Mouse (Mus musculus) forebrain, embryonic 11.5 days (tissue): ENCODE results near the gene Rftn2. TPM values are rescaled to one million over a fixed set of nuclear protein-coding genes. Genes with fewer than 3 reads are reported as not detected.

Experiments used
- ATAC-seq: fragments of 200-750 bp; cut with Nextera tagmentation; replicated peaks from 2 replicates; pipeline ENCODE4 v1.8.0; 2017; ENCODE audit warnings: moderate TSS enrichment; ENCODE audit not compliant: low FRiP score
- DNase-seq: peaks from one replicate; pipeline ENCODE4 v3.0.0-alpha.2; 2017; ENCODE audit warnings: low spot score
- H3K27ac ChIP-seq: fragments of 300-500 bp; sonication (generic); 2 replicates; pipeline ENCODE4 v1.5.1; 2014; ENCODE audit warnings: low read depth, low read length
- H3K27me3 ChIP-seq: fragments of 300-500 bp; sonication (generic); 2 replicates; pipeline ENCODE4 v1.6.1; 2014; ENCODE audit warnings: mild to moderate bottlenecking, low read length, mixed read lengths; ENCODE audit not compliant: control insufficient read depth, insufficient read depth
- H3K36me3 ChIP-seq: fragments of 300-500 bp; sonication (generic); 2 replicates; pipeline ENCODE4 v1.6.1; 2014; ENCODE audit warnings: mild to moderate bottlenecking, low read length, moderate library complexity, mixed read lengths; ENCODE audit not compliant: control insufficient read depth, insufficient read depth
- H3K4me1 ChIP-seq: fragments of 300-500 bp; sonication (generic); replicated peaks from 2 replicates; pipeline ENCODE4 v1.6.1; 2014; ENCODE audit warnings: low read length, mixed read lengths; ENCODE audit not compliant: control insufficient read depth, insufficient read depth
- H3K4me2 ChIP-seq: fragments of 300-500 bp; sonication (generic); 2 replicates; pipeline ENCODE4 v1.6.1; 2014; ENCODE audit warnings: low read depth, mild to moderate bottlenecking, low read length, moderate library complexity, mixed read lengths; ENCODE audit not compliant: severe bottlenecking
- H3K4me3 ChIP-seq: fragments of 300-500 bp; sonication (generic); 2 replicates; pipeline ENCODE4 v1.5.1; 2014; ENCODE audit warnings: low read depth, low read length
- H3K9ac ChIP-seq: fragments of 300-500 bp; sonication (generic); 2 replicates; pipeline ENCODE4 v1.6.1; 2014; ENCODE audit warnings: low read length
- H3K9me3 ChIP-seq: fragments of 300-500 bp; sonication (generic); 2 replicates; pipeline ENCODE4 v1.6.1; 2016; ENCODE audit warnings: low read length, mixed read lengths; ENCODE audit not compliant: control insufficient read depth
- WGBS: fragments of 180-500 bp; shearing (Covaris S2); extraction: QIAGEN DNeasy Blood & Tissue Kit; methylation state at CpG from one replicate; pipeline ENCODE4 v1.1.7; 2014; 5-methylcytosine and 5-hydroxymethylcytosine counted together
- polyA plus RNA-seq: library from polyadenylated mRNA; unstranded; fragments of >200 nt; fragmentation: Nextera tagmentation; extraction: Ambion mirVana; gene quantifications from 2 replicates; pipeline ENCODE4 v1.2.1, GENCODE M21; 2014

The Rftn2 gene
- polyA plus RNA-seq, 1 experiment from 2014 or later, result 8.2 TPM

DNA sequence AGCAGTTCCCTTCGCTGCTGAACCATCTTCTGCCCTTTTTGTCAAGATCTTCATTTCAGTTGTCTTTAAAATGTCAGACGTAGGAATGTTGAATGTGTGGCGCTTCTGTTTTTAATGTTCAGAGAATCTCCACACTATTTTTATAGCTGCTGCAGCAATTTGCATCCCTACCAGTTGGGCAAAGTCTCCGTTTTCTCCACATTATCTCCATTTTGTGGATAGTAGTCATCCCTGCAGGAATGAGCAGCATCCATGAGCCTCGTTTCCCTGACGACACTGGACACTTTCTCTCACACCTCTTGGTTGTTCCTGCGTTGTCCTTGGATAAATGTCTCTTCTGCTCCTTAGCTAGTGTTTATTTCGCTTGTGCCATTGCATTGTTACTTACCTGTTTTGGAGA, 67.8 kb downstream of the Rftn2 start:
- no peaks in the 10 kb centered on the region for H3K4me1 ChIP-seq
- H3K4me3 ChIP-seq, result no peak overlapping the region
- no peaks in the 10 kb centered on the region for H3K9me3 ChIP-seq
- no peaks in the 10 kb centered on the region for H3K27me3 ChIP-seq
- H3K4me2 ChIP-seq, result no peak overlapping the region
- H3K27ac ChIP-seq, result no peak overlapping the region
- no peak overlapping the region for H3K9ac ChIP-seq
- DNase-seq, result no peak
- no peak for ATAC-seq
- WGBS, result 91% methylated on average over 8 of the region's 8 CpGs
- no peaks in the 10 kb centered on the region; the same call in 1 of the 2 replicates for H3K36me3 ChIP-seq

GRCm38 (mm10) chr1:55158211-55158610, 68.4 kb downstream of the Rftn2 start:
- Histone ChIP-seq H3K27ac (no peak overlapping the region), H3K4me1 (no peaks in the 10 kb centered on the region), H3K36me3 (no peaks in the 10 kb centered on the region; the same call in 1 of the 2 replicates), H3K4me2 (no peak overlapping the region), H3K9me3 (no peaks in the 10 kb centered on the region), H3K9ac (no peak overlapping the region), H3K27me3 (no peaks in the 10 kb centered on the region), H3K4me3 (no peak overlapping the region)
- ATAC-seq (no peak), DNase-seq (no peak)
- WGBS, result 93% methylated on average over 3 of the region's 3 CpGs

DNA sequence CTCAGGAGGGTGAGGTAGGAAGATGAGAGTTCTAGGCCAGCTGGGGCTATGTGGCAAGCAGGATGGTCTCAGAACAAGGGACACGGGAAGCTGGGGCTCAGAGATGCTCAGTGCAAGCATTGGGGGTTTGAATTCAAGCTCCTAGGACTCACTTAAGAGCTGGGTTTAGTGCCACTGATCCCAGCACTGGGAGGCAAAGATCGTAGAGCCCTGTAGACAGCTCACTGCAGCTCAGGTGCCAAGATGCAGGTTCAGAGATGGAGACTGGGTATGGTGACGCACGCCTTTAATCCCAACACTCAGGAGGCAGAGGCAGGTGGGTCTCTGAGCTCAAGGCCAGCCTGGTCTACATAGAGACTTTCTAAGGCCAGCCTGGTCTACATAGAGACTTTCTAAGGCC, 69.3 kb downstream of the Rftn2 start:
- no peaks in the 10 kb centered on the region for H3K27me3 ChIP-seq
- ATAC-seq (no peak), DNase-seq (no peak)
- H3K4me3 ChIP-seq, result no peak overlapping the region
- H3K36me3 ChIP-seq, result no peaks in the 10 kb centered on the region; the same call in 1 of the 2 replicates
- H3K9me3 ChIP-seq, result no peaks in the 10 kb centered on the region
- 96% methylated on average over 4 of the region's 4 CpGs for WGBS
- H3K9ac ChIP-seq, result no peak overlapping the region
- H3K4me2 ChIP-seq, result no peak overlapping the region
- no peaks in the 10 kb centered on the region for H3K4me1 ChIP-seq
- no peak overlapping the region for H3K27ac ChIP-seq

DNA sequence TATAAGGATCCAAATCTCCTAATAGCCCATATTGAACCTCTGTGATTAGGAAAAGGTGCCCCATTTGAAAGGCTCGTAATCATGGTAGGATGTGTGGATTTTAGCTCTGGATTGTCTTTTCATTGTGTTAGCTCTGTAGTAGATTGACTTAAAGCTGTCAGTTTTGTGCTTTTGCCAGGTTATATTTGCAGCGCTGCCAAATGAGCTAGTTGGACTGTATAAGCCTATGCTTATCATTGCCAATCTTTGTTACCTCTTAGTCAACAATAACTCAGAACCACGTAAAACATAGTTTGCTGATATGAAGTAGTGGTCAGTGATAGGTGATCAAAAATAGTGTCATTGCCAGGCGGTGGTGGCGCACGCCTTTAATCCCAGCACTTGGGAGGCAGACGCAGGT, 81.0 kb downstream of the Rftn2 start:
- ATAC-seq, result no peak
- H3K9me3 ChIP-seq, result no peaks in the 10 kb centered on the region
- WGBS, result 98% methylated on average over 7 of the region's 7 CpGs
- no peaks in the 10 kb centered on the region for H3K27me3 ChIP-seq
- H3K9ac ChIP-seq, result no peak overlapping the region
- no peaks in the 10 kb centered on the region for H3K4me1 ChIP-seq
- no peaks in the 10 kb centered on the region; the same call in 1 of the 2 replicates for H3K36me3 ChIP-seq
- H3K27ac ChIP-seq, result no peak overlapping the region
- no peak overlapping the region for H3K4me2 ChIP-seq
- no peak for DNase-seq
- no peak overlapping the region for H3K4me3 ChIP-seq

- no peak for DNase-seq
- Histone ChIP-seq H3K4me1 (no peaks in the 10 kb centered on the region), H3K4me3 (no peak overlapping the region), H3K9me3 (no peaks in the 10 kb centered on the region), H3K4me2 (no peak overlapping the region), H3K9ac (no peak overlapping the region), H3K27me3 (no peaks in the 10 kb centered on the region), H3K27ac (no peak overlapping the region), H3K36me3 (no peaks in the 10 kb centered on the region; the same call in 1 of the 2 replicates)
- ATAC-seq, result no peak
- WGBS, result 93% methylated on average over 4 of the region's 4 CpGs
These were observed 82.2 kb downstream of the Rftn2 start for GRCm38 (mm10) chr1:55144338-55144737.

- DNase-seq (no peak), ATAC-seq (no peak)
- no peak overlapping the region for H3K27ac ChIP-seq
- no peak overlapping the region for H3K9ac ChIP-seq
- no peaks in the 10 kb centered on the region; the same call in 1 of the 2 replicates for H3K36me3 ChIP-seq
- H3K27me3 ChIP-seq, result no peaks in the 10 kb centered on the region
- H3K4me1 ChIP-seq, result 0 out of 2 replicates have a peak, but pooled peaks cover 3% of the 10 kb centered on the region
- no peaks in the 10 kb centered on the region for H3K9me3 ChIP-seq
- 97% methylated on average over 1 of the region's 1 CpGs for WGBS
- H3K4me2 ChIP-seq, result no peak overlapping the region
- no peak overlapping the region for H3K4me3 ChIP-seq
These were observed 90.7 kb downstream of the Rftn2 start for GRCm38 (mm10) chr1:55135846-55136245.

DNA sequence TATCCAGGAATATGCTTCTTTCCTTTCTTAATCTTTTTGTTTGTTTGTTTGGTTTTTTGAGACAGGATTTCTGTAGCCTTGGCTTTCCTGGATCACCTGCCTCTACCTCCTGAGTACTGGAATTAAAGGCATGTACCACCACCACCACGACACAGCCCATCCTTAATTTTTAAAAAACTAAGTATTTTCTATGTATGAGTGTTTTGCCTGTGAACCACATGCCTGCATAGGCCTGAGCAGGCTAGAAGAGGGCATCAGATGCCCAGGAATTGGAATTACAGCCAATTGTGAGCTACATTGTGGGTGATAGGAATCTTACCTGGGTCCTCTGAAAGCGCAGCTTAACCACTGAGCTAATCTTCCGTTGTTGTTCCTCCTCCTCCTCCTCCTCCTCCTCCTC, 92.3 kb downstream of the Rftn2 start:
- no peaks in the 10 kb centered on the region for H3K36me3 ChIP-seq
- WGBS, result 90% methylated on average over 3 of the region's 3 CpGs
- no peak overlapping the region for H3K27ac ChIP-seq
- H3K4me1 ChIP-seq, result 0 out of 2 replicates have a peak, but pooled peaks cover 3% of the 10 kb centered on the region
- no peak overlapping the region for H3K9ac ChIP-seq
- H3K4me2 ChIP-seq, result no peak overlapping the region
- DNase-seq, result no peak
- no peaks in the 10 kb centered on the region for H3K27me3 ChIP-seq
- no peak overlapping the region for H3K4me3 ChIP-seq
- no peaks in the 10 kb centered on the region for H3K9me3 ChIP-seq
- ATAC-seq, result no peak

- 0 out of 2 replicates have a peak, but pooled peaks cover 3% of the 10 kb centered on the region for H3K4me1 ChIP-seq
- ATAC-seq (no peak), DNase-seq (no peak)
- H3K36me3 ChIP-seq, result no peaks in the 10 kb centered on the region
- no peak overlapping the region for H3K9ac ChIP-seq
- H3K9me3 ChIP-seq, result no peaks in the 10 kb centered on the region
- no peaks in the 10 kb centered on the region for H3K27me3 ChIP-seq
- H3K4me2 ChIP-seq, result no peak overlapping the region
- no peak overlapping the region for H3K27ac ChIP-seq
- 79% methylated on average over 2 of the region's 2 CpGs for WGBS
- no peak overlapping the region for H3K4me3 ChIP-seq
These were observed 93.4 kb downstream of the Rftn2 start for GRCm38 (mm10) chr1:55133173-55133572.

DNA sequence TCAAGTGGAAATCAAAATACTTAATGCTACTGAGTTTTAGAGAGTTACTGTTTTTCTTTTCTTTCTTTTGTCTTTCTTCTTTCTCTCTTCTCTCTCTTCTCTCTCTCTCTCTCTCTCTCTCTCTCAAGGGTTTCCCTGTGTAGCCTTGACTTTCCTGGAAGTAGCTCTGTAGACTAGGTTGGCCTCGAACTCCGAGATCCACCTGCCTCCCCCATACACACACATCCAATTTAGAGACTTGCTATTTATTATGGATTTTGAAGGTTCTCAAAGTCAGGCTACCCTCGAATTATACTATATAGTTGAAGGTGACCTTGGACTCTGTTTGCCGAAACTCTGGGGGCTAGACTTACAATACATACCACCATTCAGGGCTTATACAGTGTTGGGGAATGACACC, 94.3 kb downstream of the Rftn2 start:
- peak overlapping the region; percentile 81 for H3K4me3 ChIP-seq
- H3K4me1 ChIP-seq, result 0 out of 2 replicates have a peak, but pooled peaks cover 3% of the 10 kb centered on the region
- H3K36me3 ChIP-seq, result no peaks in the 10 kb centered on the region
- no peaks in the 10 kb centered on the region for H3K9me3 ChIP-seq
- no peaks in the 10 kb centered on the region for H3K27me3 ChIP-seq
- ATAC-seq, result no peak
- H3K27ac ChIP-seq, result no peak overlapping the region
- H3K9ac ChIP-seq, result peak overlapping the region; percentile 95
- peak overlapping the region; percentile 67 for H3K4me2 ChIP-seq
- DNase-seq, result no peak
- 85% methylated on average over 4 of the region's 4 CpGs for WGBS
